Mouse (Mus musculus): ENCODE results near the gene Mast1. TPM values are rescaled to one million over a fixed set of nuclear protein-coding genes. Genes with fewer than 3 reads are reported as not detected.
A peak's percentile ranks its signal among the peaks of the same experiment; 100 is the strongest.

Gene Mast1
- polyA plus RNA-seq (2014; fragmentation: Nextera tagmentation; extraction: Ambion mirVana) = 0.30 and 0.39 TPM in 2 replicates

DNA sequence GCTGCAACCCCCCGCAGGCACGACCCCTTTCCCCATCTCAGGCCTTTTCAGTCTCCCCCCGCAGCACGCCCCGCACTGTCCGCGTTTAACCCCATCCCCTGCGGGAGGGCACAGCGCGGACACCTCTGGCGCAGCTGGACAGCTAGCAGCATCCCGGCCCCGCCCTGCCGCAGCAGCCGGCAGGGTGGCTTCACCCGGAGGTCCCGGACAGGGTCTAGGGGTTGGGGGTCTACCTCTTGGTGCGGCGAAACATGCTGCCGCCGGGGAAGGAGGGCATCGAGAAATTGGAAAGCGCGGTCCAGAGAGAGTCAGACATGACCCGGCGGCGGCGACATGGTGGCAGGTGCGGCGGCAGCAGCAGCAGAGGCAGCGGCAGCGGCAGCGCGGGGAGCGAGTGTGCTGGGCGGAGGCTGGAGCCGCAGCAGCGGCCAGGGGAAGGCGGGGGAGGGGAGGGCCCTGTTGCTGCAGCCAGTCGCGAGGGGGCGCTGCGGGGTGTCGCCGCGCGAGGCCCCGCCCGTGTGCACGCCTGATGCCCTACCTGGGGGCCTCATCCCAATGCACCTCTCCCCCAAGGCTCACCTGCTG lies at the start of gene Mast1:
Gene Mast1, minus strand, starts transcription at position 398 of the 585 bp plus-strand sequence.
- DNase-seq = peak; percentile 58

DNA sequence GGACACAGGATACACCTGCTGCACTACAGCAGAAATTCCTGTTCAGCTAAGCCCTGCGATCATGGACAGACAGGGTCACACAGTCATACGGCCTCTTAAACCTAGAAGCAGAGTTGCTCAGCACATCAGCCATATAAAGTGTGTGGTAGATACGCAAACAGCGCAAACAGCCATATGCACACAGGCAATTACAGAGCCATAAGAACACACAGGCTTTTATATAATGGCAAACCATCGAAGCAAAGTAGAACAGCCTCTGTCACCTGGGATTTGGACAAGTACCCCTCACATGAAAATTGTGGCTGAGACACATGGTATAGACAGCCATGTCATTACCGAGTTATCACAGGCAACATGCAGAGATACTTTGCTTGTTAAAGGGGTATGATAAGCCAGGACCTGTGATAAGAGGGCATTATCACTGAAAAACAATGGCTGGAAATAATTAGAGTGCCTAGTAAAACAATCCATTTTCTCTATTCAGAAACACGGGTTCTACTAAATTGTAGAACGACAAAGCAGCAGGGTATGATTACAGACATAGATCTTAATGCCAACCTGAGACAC lies 49.3 kb upstream of the Mast1 start:
- no peaks in the 10 kb centered on the region for H3K9me3 ChIP-seq (ENCODE audit: low read depth, low read length)
- H3K27me3 ChIP-seq (ENCODE audit: insufficient read depth, low read length) = no peaks in the 10 kb centered on the region
- TF ChIP-seq CTCF (IDR thresholded peaks at IDR 0.05; ENCODE audit: low read depth) = no peak
- H3K4me1 ChIP-seq (ENCODE audit: insufficient read depth) = peaks cover 39% of the 10 kb centered on the region
- no peak for ATAC-seq (ENCODE audit: insufficient read depth)
- H3K36me3 ChIP-seq (ENCODE audit: insufficient read depth) = no peaks in the 10 kb centered on the region
- H3K4me2 ChIP-seq = peak overlapping the region; percentile 100
- H3K4me3 ChIP-seq (ENCODE audit: low read depth, low read length) = peak overlapping the region; percentile 52
- DNase-seq = peak; percentile 48
- 32% methylated on average over 8 of the region's 8 CpGs for whole genome bisulfite sequencing
- H3K27ac ChIP-seq (ENCODE audit: low read depth) = peak overlapping the region; percentile 67; the same call in 1 of the 2 replicates
- peak overlapping the region; percentile 58 for H3K9ac ChIP-seq

More for the DNA sequence above, at the start of gene Mast1:
- WGBS = under 1% methylated on average over 50 of the region's 50 CpGs
- peak within 1 kb of the TSS; percentile 37 for H3K4me3 ChIP-seq (ENCODE audit: low read depth, low read length)
- peaks cover 52% of the 10 kb centered on the region for H3K27me3 ChIP-seq (ENCODE audit: insufficient read depth, low read length)
- H3K9me3 ChIP-seq (ENCODE audit: low read depth, low read length) = no peaks in the 10 kb centered on the region
- ATAC-seq (ENCODE audit: insufficient read depth) = peak; percentile 49; the same call in 1 of the 2 replicates
- no peak within 1 kb of the TSS for H3K27ac ChIP-seq (ENCODE audit: low read depth)
- H3K9ac ChIP-seq = peak within 1 kb of the TSS; percentile 38; the same call in 1 of the 2 replicates
- H3K36me3 ChIP-seq (ENCODE audit: insufficient read depth) = no peaks in the 10 kb centered on the region
- H3K4me2 ChIP-seq = peak within 1 kb of the TSS; percentile 71
- no peaks in the 10 kb centered on the region for H3K4me1 ChIP-seq (ENCODE audit: insufficient read depth)
- 0 out of 2 replicates have a peak, but pooled peaks have one; percentile 18 for TF ChIP-seq CTCF (IDR thresholded peaks at IDR 0.05; ENCODE audit: low read depth)

DNA sequence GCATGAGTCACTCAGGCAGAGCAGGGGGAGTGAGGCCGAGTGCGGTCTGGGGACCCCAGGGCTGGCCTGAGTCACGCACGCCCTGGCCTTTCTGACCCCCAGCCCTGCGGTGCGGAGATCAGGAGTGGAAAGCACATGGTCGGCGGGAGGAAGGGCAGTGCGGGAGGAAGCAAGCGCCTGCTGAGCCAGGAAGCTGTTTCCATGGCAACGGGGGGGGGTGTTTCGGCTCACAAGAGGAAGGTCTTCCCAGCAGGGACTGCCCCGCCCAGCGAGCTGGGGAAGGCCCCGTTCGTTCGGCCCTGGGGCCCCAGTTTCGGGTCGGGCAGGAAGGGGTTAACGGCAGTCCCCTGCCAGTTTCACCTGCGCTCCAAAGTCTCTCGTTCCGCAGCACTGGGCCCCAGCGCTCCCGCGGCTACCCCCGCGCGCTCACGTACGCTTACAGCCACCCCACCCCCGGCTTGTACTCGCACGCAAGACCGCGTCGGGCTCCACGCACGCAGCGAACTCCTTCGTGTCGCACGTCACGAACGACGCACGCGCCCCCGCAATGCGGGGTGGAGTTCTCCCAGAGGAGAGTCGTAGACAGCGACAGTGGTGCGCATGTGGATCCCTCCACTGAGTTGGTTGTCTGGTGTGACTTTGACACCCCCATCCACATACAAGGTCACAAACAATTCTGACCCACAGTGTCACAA lies 48.7 kb upstream of the Mast1 start:
- Histone ChIP-seq H3K36me3 (ENCODE audit: insufficient read depth) (no peaks in the 10 kb centered on the region), H3K9me3 (ENCODE audit: low read depth, low read length) (no peaks in the 10 kb centered on the region), H3K4me1 (ENCODE audit: insufficient read depth) (peaks cover 44% of the 10 kb centered on the region), H3K9ac (peak overlapping the region; percentile 58), H3K4me3 (ENCODE audit: low read depth, low read length) (peak overlapping the region; percentile 52), H3K4me2 (peak overlapping the region; percentile 100), H3K27ac (ENCODE audit: low read depth) (peak overlapping the region; percentile 67; the same call in 1 of the 2 replicates), H3K27me3 (ENCODE audit: insufficient read depth, low read length) (no peaks in the 10 kb centered on the region)
- ATAC-seq (ENCODE audit: insufficient read depth) = peak; percentile 7
- under 1% methylated on average over 53 of the region's 53 CpGs for WGBS
- TF ChIP-seq CTCF (IDR thresholded peaks at IDR 0.05; ENCODE audit: low read depth) = no peak
- DNase-seq = peak; percentile 83

DNA sequence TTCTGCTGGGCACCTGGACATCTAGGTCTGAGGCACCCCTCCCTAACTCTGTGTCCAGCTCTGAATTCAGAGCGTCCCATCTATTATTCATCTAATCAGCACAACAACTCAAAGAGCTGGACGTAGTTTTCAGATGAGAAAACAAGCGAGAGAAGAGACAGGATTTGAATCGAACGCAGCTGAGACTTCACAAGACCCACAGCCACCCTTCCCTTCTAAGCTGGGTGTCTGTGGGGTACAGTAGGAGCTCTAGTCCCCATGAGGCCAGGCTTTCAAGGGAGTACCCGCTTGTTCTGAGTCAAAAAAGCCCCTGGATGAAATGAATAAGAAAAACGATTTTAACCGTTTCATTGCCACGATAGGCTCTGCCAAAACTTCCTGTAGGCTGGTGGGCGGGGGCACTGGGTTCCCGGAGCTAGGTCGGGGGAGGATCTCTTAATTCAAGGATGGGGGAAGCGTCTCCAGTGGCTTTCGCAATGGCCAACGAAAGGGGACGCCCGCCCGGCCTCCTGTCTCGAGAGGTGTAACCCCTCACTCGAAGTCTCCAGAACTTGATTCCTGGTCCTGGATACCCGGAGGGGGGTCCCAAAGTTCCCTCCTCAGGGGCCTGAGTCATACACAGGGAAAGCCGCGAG lies 48.0 kb upstream of the Mast1 start:
- Histone ChIP-seq H3K27me3 (ENCODE audit: insufficient read depth, low read length) (no peaks in the 10 kb centered on the region), H3K27ac (ENCODE audit: low read depth) (peak overlapping the region; percentile 67), H3K9me3 (ENCODE audit: low read depth, low read length) (no peaks in the 10 kb centered on the region), H3K9ac (peak overlapping the region; percentile 58), H3K4me3 (ENCODE audit: low read depth, low read length) (peak overlapping the region; percentile 52), H3K4me2 (peak overlapping the region; percentile 100), H3K4me1 (ENCODE audit: insufficient read depth) (peaks cover 48% of the 10 kb centered on the region), H3K36me3 (ENCODE audit: insufficient read depth) (no peaks in the 10 kb centered on the region)
- WGBS = 2% methylated on average over 23 of the region's 23 CpGs
- DNase-seq (peak; percentile 64), ATAC-seq (ENCODE audit: insufficient read depth) (no peak)
- TF ChIP-seq CTCF (IDR thresholded peaks at IDR 0.05; ENCODE audit: low read depth) = no peak

DNA sequence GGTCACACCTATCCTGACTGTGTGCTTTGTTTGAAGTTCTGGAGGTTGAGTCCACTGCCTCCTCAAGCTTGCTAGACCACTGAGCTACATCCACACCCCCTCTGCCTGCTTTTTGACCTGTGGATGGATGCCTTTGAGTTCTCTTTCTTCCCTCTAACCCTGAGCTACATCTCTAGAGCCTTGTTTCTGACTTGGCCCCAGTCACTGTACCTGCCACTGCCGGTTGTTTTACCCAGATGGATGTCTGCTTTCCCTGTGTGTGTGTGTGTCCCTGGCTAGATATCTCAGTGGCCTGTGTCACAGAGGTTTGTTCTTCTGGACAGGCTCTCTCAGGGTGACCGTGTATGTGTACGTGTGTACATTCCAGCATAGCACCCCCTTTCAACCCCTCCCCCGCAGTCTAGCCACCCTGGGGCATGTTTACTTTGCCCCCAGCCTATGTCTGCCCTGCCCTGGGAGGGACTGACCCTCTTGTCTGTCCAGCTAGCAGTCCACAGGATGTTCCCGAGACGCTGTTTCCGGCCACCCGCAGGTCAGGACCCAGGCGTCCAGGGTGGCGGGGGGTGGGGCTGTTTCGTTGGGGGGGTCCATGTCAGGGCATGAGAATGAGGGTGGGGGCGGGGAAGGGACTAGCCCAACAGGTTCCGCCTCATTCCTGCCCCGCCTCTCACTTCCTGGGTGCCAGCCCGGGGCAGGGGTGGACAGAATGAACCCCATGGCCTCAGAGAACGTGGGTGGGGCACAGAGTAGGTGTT lies 47.3 kb upstream of the Mast1 start:
- Histone ChIP-seq H3K4me2 (peak overlapping the region; percentile 100), H3K9me3 (ENCODE audit: low read depth, low read length) (no peaks in the 10 kb centered on the region), H3K36me3 (ENCODE audit: insufficient read depth) (no peaks in the 10 kb centered on the region), H3K27ac (ENCODE audit: low read depth) (peak overlapping the region; percentile 67), H3K4me1 (ENCODE audit: insufficient read depth) (peaks cover 53% of the 10 kb centered on the region), H3K4me3 (ENCODE audit: low read depth, low read length) (peak overlapping the region; percentile 52), H3K9ac (peak overlapping the region; percentile 58), H3K27me3 (ENCODE audit: insufficient read depth, low read length) (no peaks in the 10 kb centered on the region)
- ATAC-seq (ENCODE audit: insufficient read depth) = no peak
- TF ChIP-seq CTCF (IDR thresholded peaks at IDR 0.05; ENCODE audit: low read depth) = no peak
- peak; percentile 23 for DNase-seq
- 3% methylated on average over 16 of the region's 16 CpGs for WGBS

DNA sequence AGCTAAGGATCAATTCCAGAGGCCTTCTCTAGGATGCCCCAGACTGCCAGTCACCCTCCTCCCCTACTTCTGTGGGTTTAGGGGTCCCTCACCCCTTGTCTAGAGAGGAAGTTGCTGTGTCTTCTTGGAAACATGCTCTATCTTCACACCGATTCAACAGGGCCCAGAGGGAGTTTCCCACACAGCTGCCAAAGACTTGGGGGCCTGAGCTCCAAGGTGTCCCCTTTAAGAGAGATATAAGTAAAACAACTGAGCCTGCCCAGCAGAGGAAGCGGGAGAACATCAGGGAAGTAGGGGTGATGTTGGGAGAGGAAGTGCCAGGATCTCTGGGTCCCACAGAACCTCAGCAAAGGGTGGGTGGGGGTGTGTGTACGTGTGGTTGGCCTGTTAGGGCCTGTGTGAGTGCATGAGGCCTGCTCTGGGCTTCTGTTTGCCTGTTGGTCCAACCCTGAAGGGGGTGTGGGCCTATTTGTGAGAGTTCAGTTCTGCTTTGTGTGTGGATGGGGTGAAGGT lies 45.4 kb upstream of the Mast1 start:
- DNase-seq (no peak), ATAC-seq (ENCODE audit: insufficient read depth) (no peak)
- no peak for TF ChIP-seq CTCF (IDR thresholded peaks at IDR 0.05; ENCODE audit: low read depth)
- Histone ChIP-seq H3K9ac (0 out of 2 replicates have a peak overlapping the region, but pooled peaks have one; percentile 3), H3K27me3 (ENCODE audit: insufficient read depth, low read length) (no peaks in the 10 kb centered on the region; the same call in 1 of the 2 replicates), H3K36me3 (ENCODE audit: insufficient read depth) (no peaks in the 10 kb centered on the region), H3K9me3 (ENCODE audit: low read depth, low read length) (no peaks in the 10 kb centered on the region), H3K4me2 (peak overlapping the region; percentile 3), H3K4me1 (ENCODE audit: insufficient read depth) (peaks cover 56% of the 10 kb centered on the region), H3K27ac (ENCODE audit: low read depth) (peak overlapping the region; percentile 24; the same call in 1 of the 2 replicates), H3K4me3 (ENCODE audit: low read depth, low read length) (no peak overlapping the region)
- 57% methylated on average over 3 of the region's 3 CpGs for WGBS

Measured in lung, embryonic 14.5 days (tissue).